Mouse (Mus musculus) layer of hippocampus, adult 9-11 months (tissue): ENCODE results near the gene H2-DMb1.
"Not testable (repeated sequence)": the region's sequence is repeated elsewhere in the genome, so short reads cannot be mapped to it uniquely, and the experiment has no call there.

ENCODE experiments used
- DNase-seq: peaks from one replicate; pipeline ENCODE4 v3.0.0; 2022

The H2-DMb1 gene

GRCm38 (mm10) chr17:34123518-34123917 is 29.4 kb upstream of the H2-DMb1 start:
- peak; percentile 26 for DNase-seq

- peak; percentile 44 for DNase-seq
Observed at GRCm38 (mm10) chr17:34124649-34125048, 28.2 kb upstream of the H2-DMb1 start.

- DNase-seq = no peak
Observed at GRCm38 (mm10) chr17:34126826-34127420, 25.9 kb upstream of the H2-DMb1 start.

GRCm38 (mm10) chr17:34127475-34127874 is 25.4 kb upstream of the H2-DMb1 start:
- peak; percentile 68 for DNase-seq

- peak; percentile 74 for DNase-seq
Observed at GRCm38 (mm10) chr17:34128264-34128937, 24.5 kb upstream of the H2-DMb1 start.

- DNase-seq = peak; percentile 7
Observed at GRCm38 (mm10) chr17:34128944-34129791, 23.7 kb upstream of the H2-DMb1 start.

- DNase-seq = peak; percentile 2
Observed at GRCm38 (mm10) chr17:34130073-34130947, 22.6 kb upstream of the H2-DMb1 start.

- peak; percentile 2 for DNase-seq
Observed at GRCm38 (mm10) chr17:34131911-34132310, 21.0 kb upstream of the H2-DMb1 start.

GRCm38 (mm10) chr17:34133289-34133688 is 19.6 kb upstream of the H2-DMb1 start:
- peak; percentile 14 for DNase-seq

GRCm38 (mm10) chr17:34134451-34134850 is 18.4 kb upstream of the H2-DMb1 start:
- DNase-seq = no peak

- peak; percentile 99 for DNase-seq
Observed at GRCm38 (mm10) chr17:34135297-34136224, 17.3 kb upstream of the H2-DMb1 start.

GRCm38 (mm10) chr17:34137601-34138000 is 15.3 kb upstream of the H2-DMb1 start:
- DNase-seq = no peak

GRCm38 (mm10) chr17:34138655-34139054 is 14.2 kb upstream of the H2-DMb1 start:
- DNase-seq = no peak

GRCm38 (mm10) chr17:34139416-34139815 is 13.5 kb upstream of the H2-DMb1 start:
- no peak for DNase-seq

GRCm38 (mm10) chr17:34140240-34140639 is 12.6 kb upstream of the H2-DMb1 start:
- DNase-seq = no peak

GRCm38 (mm10) chr17:34141448-34141847 is 11.4 kb upstream of the H2-DMb1 start:
- peak; percentile 66 for DNase-seq

- DNase-seq = no peak
Observed at GRCm38 (mm10) chr17:34142456-34143010, 10.3 kb upstream of the H2-DMb1 start.

- peak; percentile 83 for DNase-seq
Observed at GRCm38 (mm10) chr17:34143033-34143432, 9.8 kb upstream of the H2-DMb1 start, which contains the start of gene H2-DMb2. TSS of gene H2-DMb2 (plus strand) at chr17:34143307.

GRCm38 (mm10) chr17:34143461-34143860 is 9.4 kb upstream of the H2-DMb1 start:
- no peak for DNase-seq

GRCm38 (mm10) chr17:34144221-34144620 is 8.7 kb upstream of the H2-DMb1 start:
- not testable (repeated sequence) for DNase-seq

GRCm38 (mm10) chr17:34144960-34145371 is 7.9 kb upstream of the H2-DMb1 start:
- DNase-seq = no peak
